Mouse (Mus musculus) testis, adult 2 months (tissue): ENCODE data around the gene Gm16253. TPM values are rescaled to one million over a fixed set of nuclear protein-coding genes. Genes with fewer than 3 reads are reported as not detected.
A peak's percentile ranks its signal among the peaks of the same experiment; 100 is the strongest.

Experiments used
- H3K27ac ChIP-seq: fragments of 200-500 bp; 2 replicates; pipeline ENCODE4 v1.5.1; 2012; ENCODE audit warnings: low read depth, low read length; ENCODE audit not compliant: control insufficient read depth, insufficient read depth
- H3K27me3 ChIP-seq: fragments of 200-500 bp; 2 replicates; pipeline ENCODE4 v1.6.1; 2012; ENCODE audit warnings: mild to moderate bottlenecking, low read length, moderate library complexity; ENCODE audit not compliant: control insufficient read depth, insufficient read depth
- H3K36me3 ChIP-seq: fragments of 200-500 bp; 2 replicates; pipeline ENCODE4 v1.6.1; 2012; ENCODE audit warnings: mild to moderate bottlenecking, low read length; ENCODE audit not compliant: control insufficient read depth, insufficient read depth
- H3K4me1 ChIP-seq: fragments of 200-500 bp; 2 replicates; pipeline ENCODE4 v1.6.1; 2012; ENCODE audit warnings: low read length; ENCODE audit not compliant: control insufficient read depth, insufficient read depth
- H3K4me3 ChIP-seq: fragments of 200-500 bp; 2 replicates; pipeline ENCODE4 v1.5.1; 2012; ENCODE audit warnings: low read depth, mild to moderate bottlenecking, low read length, moderate library complexity, mixed read lengths; ENCODE audit not compliant: control insufficient read depth
- CTCF ChIP-seq: fragments of 200-500 bp; IDR thresholded peaks from 2 replicates; pipeline ENCODE4 v1.5.1; 2012; ENCODE audit warnings: low read depth, mild to moderate bottlenecking, inconsistent platforms, low read length, moderate library complexity; ENCODE audit not compliant: control insufficient read depth, insufficient read depth, insufficient replicate concordance
- POLR2A ChIP-seq: fragments of 200-500 bp; IDR thresholded peaks from 2 replicates; pipeline ENCODE4 v1.6.1; 2012; ENCODE audit warnings: low read depth, mild to moderate bottlenecking, inconsistent platforms, low read length, moderate library complexity; ENCODE audit not compliant: control insufficient read depth
- polyA plus RNA-seq: library from polyadenylated mRNA; depleted of rRNA; stranded (reverse); fragments of >200 nt; gene quantifications from 2 replicates; pipeline ENCODE4 v1.2.3, GENCODE M21; 2012

Gm16253 gene
- polyA plus RNA-seq, 1 experiment = not detected

GRCm38 (mm10) chr3:96569506-96569905 lies 7.3 kb upstream of the Gm16253 start:
- Histone ChIP-seq H3K27ac (no peak overlapping the region), H3K36me3 (no peaks in the 10 kb centered on the region), H3K4me1 (peaks cover 7% of the 10 kb centered on the region), H3K27me3 (no peaks in the 10 kb centered on the region), H3K4me3 (no peak overlapping the region; the same call in 1 of the 2 replicates)
- TF ChIP-seq POLR2A = no peak
- no peak for TF ChIP-seq CTCF

GRCm38 (mm10) chr3:96569966-96570605 lies 6.7 kb upstream of the Gm16253 start:
- Histone ChIP-seq H3K27ac (no peak overlapping the region), H3K4me3 (no peak overlapping the region; the same call in 1 of the 2 replicates)

GRCm38 (mm10) chr3:96570643-96571042 lies 6.1 kb upstream of the Gm16253 start:
- Histone ChIP-seq H3K4me3 (no peak overlapping the region), H3K27me3 (no peaks in the 10 kb centered on the region), H3K27ac (no peak overlapping the region), H3K4me1 (peaks cover 11% of the 10 kb centered on the region), H3K36me3 (no peaks in the 10 kb centered on the region)
- no peak for TF ChIP-seq POLR2A
- no peak for TF ChIP-seq CTCF

More at GRCm38 (mm10) chr3:96569966-96570605, 6.7 kb upstream of the Gm16253 start:
- H3K27me3 ChIP-seq = no peaks in the 10 kb centered on the region
- H3K4me1 ChIP-seq = peaks cover 7% of the 10 kb centered on the region
- no peak for TF ChIP-seq POLR2A
- TF ChIP-seq CTCF = no peak
- no peaks in the 10 kb centered on the region for H3K36me3 ChIP-seq

GRCm38 (mm10) chr3:96571336-96571735 lies 5.4 kb upstream of the Gm16253 start:
- Histone ChIP-seq H3K4me3 (no peak overlapping the region), H3K4me1 (peaks cover 17% of the 10 kb centered on the region), H3K27me3 (no peaks in the 10 kb centered on the region), H3K27ac (no peak overlapping the region), H3K36me3 (no peaks in the 10 kb centered on the region)
- TF ChIP-seq CTCF (no peak), POLR2A (no peak)

GRCm38 (mm10) chr3:96571896-96572698 lies 4.7 kb upstream of the Gm16253 start:
- Histone ChIP-seq H3K4me3 (no peak overlapping the region), H3K4me1 (peaks cover 22% of the 10 kb centered on the region), H3K36me3 (no peaks in the 10 kb centered on the region), H3K27ac (peak overlapping the region; percentile 62; the same call in 1 of the 2 replicates), H3K27me3 (no peaks in the 10 kb centered on the region)
- TF ChIP-seq CTCF = no peak
- no peak for TF ChIP-seq POLR2A

- no peaks in the 10 kb centered on the region for H3K27me3 ChIP-seq
- H3K4me1 ChIP-seq = peaks cover 27% of the 10 kb centered on the region
- no peak for TF ChIP-seq POLR2A
- no peak for TF ChIP-seq CTCF
- H3K4me3 ChIP-seq = no peak overlapping the region
- H3K36me3 ChIP-seq = no peaks in the 10 kb centered on the region
- H3K27ac ChIP-seq = no peak overlapping the region; the same call in 1 of the 2 replicates
These were observed 2.9 kb upstream of the Gm16253 start for GRCm38 (mm10) chr3:96573611-96574511.
